Mouse (Mus musculus) adrenal gland, adult 2 months (tissue): ENCODE data around the gene Mrfap1. TPM values are rescaled to one million over a fixed set of nuclear protein-coding genes. Genes with fewer than 3 reads are reported as not detected.

Experiments used
- DNase-seq: peaks from one replicate; pipeline ENCODE4 v3.0.0; 2021
- polyA plus RNA-seq: library from polyadenylated mRNA; depleted of rRNA; stranded (reverse); fragments of >200 nt; gene quantifications from 2 replicates; pipeline ENCODE4 v1.2.3, GENCODE M21; 2012; rRNA removed
- total RNA-seq, 2 experiments: library from RNA; stranded (reverse); gene quantifications; 2 replicates each; pipeline ENCODE4 v1.2.3; 2021

Gene Mrfap1
- total and polyA plus RNA-seq, 3 experiments: 215 to 767 (median 435) TPM

GRCm38 (mm10) chr5:36786052-36786451, 10.5 kb downstream of the Mrfap1 start:
- DNase-seq: no peak

- DNase-seq: no peak
Observed at GRCm38 (mm10) chr5:36779512-36779911, 17.1 kb downstream of the Mrfap1 start.

GRCm38 (mm10) chr5:36778901-36779300, 17.7 kb downstream of the Mrfap1 start:
- no peak for DNase-seq

GRCm38 (mm10) chr5:36777186-36777585, 19.4 kb downstream of the Mrfap1 start:
- no peak for DNase-seq

DNA sequence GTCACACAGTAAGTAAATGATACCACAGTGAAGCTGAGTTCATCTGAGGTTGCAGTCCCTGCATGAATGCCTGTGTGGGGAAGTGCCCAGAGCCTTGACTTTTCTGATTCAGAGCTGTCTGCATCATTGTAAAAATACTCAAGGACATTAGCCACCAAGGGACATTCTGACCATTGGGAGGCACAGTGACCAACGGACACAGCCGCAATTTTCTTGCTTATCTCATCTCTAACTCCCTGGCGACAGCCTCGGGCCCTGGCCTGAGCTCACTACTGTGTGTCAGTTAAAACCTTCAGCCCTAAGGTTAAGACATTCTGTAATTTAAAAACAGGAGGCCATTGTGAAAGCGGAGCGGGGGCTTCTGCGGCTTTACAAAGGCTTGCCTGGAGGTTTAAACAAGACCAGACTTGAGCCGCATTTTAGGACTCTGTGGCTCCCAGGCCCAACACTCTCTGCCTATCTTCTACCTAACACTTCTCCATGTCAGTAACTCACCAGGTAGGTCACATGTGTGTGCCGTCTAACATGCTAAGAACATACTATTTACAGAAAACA, 20.5 kb downstream of the Mrfap1 start:
- DNase-seq: peak; percentile 88

DNA sequence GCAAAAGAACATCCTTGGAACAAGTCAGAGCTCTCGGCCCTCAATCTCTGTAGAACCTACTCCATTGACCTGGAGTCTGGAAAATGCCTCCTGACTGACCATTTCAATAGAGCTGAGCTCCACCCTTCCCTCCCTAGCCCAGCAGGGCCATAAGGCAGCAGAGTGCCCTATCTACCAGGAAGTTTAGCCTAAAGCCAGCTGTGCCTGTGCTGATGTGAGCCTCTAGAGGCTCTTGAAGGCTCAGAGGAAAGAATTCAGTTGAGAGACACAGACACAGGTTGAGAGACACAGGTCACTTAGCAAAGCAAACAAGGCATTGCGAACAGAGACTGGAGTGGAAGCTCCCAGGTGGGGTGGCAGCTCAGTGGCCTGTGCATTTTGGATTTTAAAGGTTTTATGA, 21.3 kb downstream of the Mrfap1 start:
- no peak for DNase-seq

- no peak for DNase-seq
Observed at GRCm38 (mm10) chr5:36772586-36772985, 24.0 kb downstream of the Mrfap1 start.

DNA sequence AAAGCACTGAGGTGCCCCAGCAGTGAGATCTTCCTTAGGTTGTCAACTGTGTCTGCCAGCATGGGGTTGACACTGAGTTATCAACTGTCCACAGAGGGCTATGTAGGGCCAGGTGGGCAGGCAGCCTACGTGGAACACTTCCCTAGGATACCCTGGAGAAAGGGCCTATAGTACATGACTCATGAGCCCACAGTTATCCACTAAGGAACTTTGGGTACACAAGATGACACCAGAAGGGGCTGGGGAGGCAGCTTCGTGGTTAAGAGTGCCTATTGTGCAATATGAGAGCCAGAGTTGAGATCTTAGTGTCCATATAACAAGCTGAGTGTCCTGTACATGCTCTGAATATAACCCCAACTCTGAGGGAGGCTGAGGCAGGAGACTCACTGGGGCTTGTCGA, 27.0 kb downstream of the Mrfap1 start:
- DNase-seq: no peak

DNA sequence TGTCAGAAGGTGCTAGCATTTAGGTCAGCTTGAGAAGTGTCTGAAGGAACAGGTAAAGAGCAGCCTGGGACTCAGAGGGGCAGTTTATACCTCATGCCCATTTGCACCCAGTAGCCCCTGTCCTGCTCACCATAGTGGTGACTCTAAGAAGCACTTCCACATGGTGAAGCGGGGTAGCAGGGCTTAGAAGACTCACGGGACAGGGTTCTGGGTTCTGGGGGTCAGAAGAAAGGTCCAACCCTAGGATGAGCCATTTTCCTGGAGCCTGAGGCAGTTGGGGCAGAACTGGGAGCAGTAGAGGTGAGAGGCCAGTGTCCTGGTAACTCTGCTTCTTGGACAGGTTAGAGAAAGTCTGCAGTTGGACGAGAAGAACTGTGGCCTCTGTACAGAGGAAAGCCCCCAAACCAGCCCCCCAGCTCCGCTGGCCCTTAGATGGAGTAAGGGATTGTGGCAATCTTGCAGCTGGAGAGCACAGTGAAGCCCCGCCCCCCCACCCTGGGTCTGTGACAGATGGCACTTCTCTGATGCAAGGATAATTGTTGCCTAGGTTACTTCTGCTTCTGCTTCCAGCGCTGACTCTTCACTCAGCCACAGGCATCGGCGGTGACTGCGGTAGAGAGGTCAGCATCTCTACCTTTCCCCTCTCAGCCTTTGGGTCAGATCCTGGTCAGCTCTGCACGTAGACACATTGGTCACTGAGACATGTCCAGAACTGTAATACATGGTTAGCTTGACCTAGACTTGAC, 29.4 kb downstream of the Mrfap1 start:
- DNase-seq: no peak

DNA sequence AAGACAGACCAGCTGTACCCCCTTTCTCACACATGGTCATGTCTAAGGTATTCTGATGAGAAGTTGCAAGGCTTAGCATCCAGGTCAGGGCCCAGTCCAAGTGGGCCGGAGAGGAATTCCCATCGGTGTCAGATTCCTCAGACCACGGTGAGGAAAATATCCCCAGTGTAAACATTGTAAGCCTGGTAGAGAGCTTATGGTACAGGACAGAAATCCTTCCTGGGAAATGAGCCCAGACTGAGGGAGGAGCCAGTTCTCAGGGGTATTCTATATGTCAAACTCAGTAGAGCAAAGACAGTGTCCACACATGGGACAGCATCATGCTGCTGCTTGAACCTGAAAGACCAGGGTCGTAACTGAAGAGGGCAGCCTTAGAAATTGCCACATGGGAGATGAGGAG, 36.7 kb downstream of the Mrfap1 start:
- DNase-seq: no peak

GRCm38 (mm10) chr5:36757033-36757432, 39.5 kb downstream of the Mrfap1 start:
- DNase-seq: no peak

GRCm38 (mm10) chr5:36750119-36751078, 46.2 kb downstream of the Mrfap1 start:
- DNase-seq: no peak

DNA sequence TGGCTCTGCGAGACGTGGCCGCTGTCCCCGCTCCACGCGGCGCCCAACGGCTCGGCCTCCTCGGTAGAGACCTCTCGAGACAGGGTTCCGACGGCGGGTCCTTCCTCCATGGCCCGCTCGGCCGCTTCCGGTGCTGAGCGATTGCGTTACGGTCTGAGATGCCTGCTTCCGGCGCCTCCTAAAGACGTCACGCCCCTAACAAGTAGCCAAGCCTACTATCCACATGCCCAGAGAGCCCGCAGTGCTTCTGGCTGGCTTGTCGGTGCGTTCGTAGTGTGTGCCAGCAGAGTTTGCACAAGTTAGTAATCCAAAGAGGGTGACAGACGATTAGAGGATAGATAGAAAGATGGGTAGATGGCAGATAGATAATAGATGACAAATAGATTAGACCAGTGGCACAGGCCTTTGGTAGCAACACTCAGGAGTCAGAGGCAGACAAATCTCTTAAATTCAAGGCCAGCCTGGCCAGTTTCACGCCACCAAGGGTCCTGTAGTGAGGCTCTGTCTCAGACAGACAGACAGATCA, 48.0 kb downstream of the Mrfap1 start, which contains the start of gene Bloc1s4:
Bloc1s4 (minus strand) TSS at position 115 of the 526 bp plus-strand sequence.
- DNase-seq: peak; percentile 94

GRCm38 (mm10) chr5:36747794-36748535, 48.6 kb downstream of the Mrfap1 start:
- no peak for DNase-seq

GRCm38 (mm10) chr5:36747071-36747470, 49.5 kb downstream of the Mrfap1 start:
- DNase-seq: no peak

Other genes starting within 250 kb of the Mrfap1 start
- 10 to 100 TPM; 42.1 to 47.0 TPM for gene Tbc1d14, start 203.5 kb downstream of the Mrfap1 start, total RNA-seq
- gene Tbc1d14, start 203.5 kb downstream of the Mrfap1 start, polyA plus RNA-seq: 16.3 and 18.8 TPM in 2 replicates
- 10 to 100 TPM; 64.4 to 83.5 TPM for gene D5Ertd579e, start 100.7 kb downstream of the Mrfap1 start, total RNA-seq
- 13.7 and 13.9 TPM in 2 replicates for gene D5Ertd579e, start 100.7 kb downstream of the Mrfap1 start, polyA plus RNA-seq
- gene Bloc1s4, start 48.1 kb downstream of the Mrfap1 start, total RNA-seq: 10 to 100 TPM; 21.9 to 27.5 TPM
- 64.9 and 70.9 TPM in 2 replicates for gene Bloc1s4, start 48.1 kb downstream of the Mrfap1 start, polyA plus RNA-seq
- gene Man2b2, start 33.9 kb upstream of the Mrfap1 start, total RNA-seq: 10 to 100 TPM; 54.6 to 59.1 TPM
- gene Man2b2, start 33.9 kb upstream of the Mrfap1 start, polyA plus RNA-seq: 143 TPM in 2 replicates
- gene Ppp2r2c, start 71.7 kb upstream of the Mrfap1 start, total RNA-seq: 1 to 10 TPM; 4.0 to 6.9 TPM
- 5.1 and 8.3 TPM in 2 replicates for gene Ppp2r2c, start 71.7 kb upstream of the Mrfap1 start, polyA plus RNA-seq
- gene Wfs1, start 192.4 kb upstream of the Mrfap1 start, total RNA-seq: 100 to 1,000 TPM in 1 of 2 experiments, 10 to 100 TPM in 1; 32.6 to 122 TPM
- gene Wfs1, start 192.4 kb upstream of the Mrfap1 start, polyA plus RNA-seq: 39.2 and 91.2 TPM in 2 replicates